Mouse (Mus musculus) heart, embryonic 13.5 days (tissue): ENCODE measurements around the gene Baz1b. TPM values are rescaled to one million over a fixed set of nuclear protein-coding genes. Genes with fewer than 3 reads are reported as not detected.

Experiments
- ATAC-seq: fragments of 200-750 bp; cut with Nextera tagmentation; 2 replicates; pipeline ENCODE4 v1.8.0; 2017; ENCODE audit warnings: moderate TSS enrichment; ENCODE audit not compliant: insufficient number of reproducible peaks, low FRiP score, low TSS enrichment; ENCODE audit errors: extremely low read depth
- H3K27ac ChIP-seq: fragments of 300-500 bp; sonication (generic); replicated peaks from 2 replicates; pipeline ENCODE4 v1.5.1; 2015; ENCODE audit warnings: moderate library complexity, mild to moderate bottlenecking, inconsistent platforms
- H3K27me3 ChIP-seq: fragments of 300-500 bp; sonication (generic); replicated peaks from 2 replicates; pipeline ENCODE4 v1.6.1; 2015; ENCODE audit warnings: mild to moderate bottlenecking, inconsistent platforms
- H3K36me3 ChIP-seq: fragments of 300-500 bp; sonication (generic); 2 replicates; pipeline ENCODE4 v1.6.1; 2015; ENCODE audit warnings: mild to moderate bottlenecking, inconsistent platforms
- H3K4me1 ChIP-seq: fragments of 300-500 bp; sonication (generic); 2 replicates; pipeline ENCODE4 v1.6.1; 2015; ENCODE audit warnings: inconsistent platforms
- H3K4me2 ChIP-seq: fragments of 300-500 bp; sonication (generic); 2 replicates; pipeline ENCODE4 v1.6.1; 2015; ENCODE audit warnings: inconsistent platforms, mild to moderate bottlenecking, moderate library complexity
- H3K4me3 ChIP-seq: fragments of 300-500 bp; sonication (generic); 2 replicates; pipeline ENCODE4 v1.5.1; 2015; ENCODE audit warnings: moderate library complexity, mild to moderate bottlenecking, inconsistent platforms
- H3K9ac ChIP-seq: fragments of 300-500 bp; sonication (generic); 2 replicates; pipeline ENCODE4 v1.6.1; 2015; ENCODE audit warnings: inconsistent platforms, mild to moderate bottlenecking, moderate library complexity
- H3K9me3 ChIP-seq: fragments of 300-500 bp; sonication (generic); 2 replicates; pipeline ENCODE4 v1.6.1; 2016; ENCODE audit warnings: inconsistent platforms
- WGBS: fragments of 180-500 bp; shearing (Covaris S2); methylation state at CpG from one replicate; pipeline ENCODE4 v1.1.7; 2015; ENCODE audit warnings: mixed read lengths; 5-methylcytosine and 5-hydroxymethylcytosine counted together
- microRNA-seq: library from miRNA; unstranded; fragments of <30 nt; microRNA quantifications from one replicate; pipeline ENCODE4, GENCODE M21; 2016
- polyA plus RNA-seq: library from polyadenylated mRNA; unstranded; fragments of >200 nt; fragmentation: Nextera tagmentation; extraction: Ambion mirVana; gene quantifications from 2 replicates; pipeline ENCODE4 v1.2.1, GENCODE M21; 2015

Baz1b gene
- polyA plus RNA-seq, 1 experiment from 2014 or later = 21.9 TPM

- H3K4me1 ChIP-seq = peaks cover 3% of the 10 kb centered on the region; the same call in 1 of the 2 replicates
- H3K4me2 ChIP-seq = no peak overlapping the region
- ATAC-seq = no peak
- no peak overlapping the region for H3K4me3 ChIP-seq
- H3K27me3 ChIP-seq = peaks cover 6% of the 10 kb centered on the region; the same call in 1 of the 2 replicates
- no peak overlapping the region for H3K9ac ChIP-seq
- H3K27ac ChIP-seq = no peak overlapping the region
- 73% methylated on average over 3 of the region's 3 CpGs for WGBS
- no peaks in the 10 kb centered on the region for H3K36me3 ChIP-seq
- H3K9me3 ChIP-seq = no peaks in the 10 kb centered on the region
These were observed 98.1 kb downstream of the Baz1b start for GRCm38 (mm10) chr5:135285211-135285610.

GRCm38 (mm10) chr5:135286185-135286584 lies 99.1 kb downstream of the Baz1b start:
- H3K9me3 ChIP-seq = no peaks in the 10 kb centered on the region
- no peak for ATAC-seq
- no peak overlapping the region for H3K4me3 ChIP-seq
- H3K36me3 ChIP-seq = no peaks in the 10 kb centered on the region
- peaks cover 6% of the 10 kb centered on the region for H3K27me3 ChIP-seq
- no peaks in the 10 kb centered on the region for H3K4me1 ChIP-seq
- H3K27ac ChIP-seq = no peak overlapping the region
- H3K9ac ChIP-seq = no peak overlapping the region
- no peak overlapping the region for H3K4me2 ChIP-seq
- 2% methylated on average over 6 of the region's 6 CpGs for WGBS

- Histone ChIP-seq H3K4me3 (no peak overlapping the region), H3K36me3 (no peaks in the 10 kb centered on the region), H3K27me3 (peaks cover 6% of the 10 kb centered on the region), H3K9me3 (no peaks in the 10 kb centered on the region), H3K4me1 (no peaks in the 10 kb centered on the region), H3K4me2 (no peak overlapping the region), H3K9ac (no peak overlapping the region), H3K27ac (no peak overlapping the region)
- no peak for ATAC-seq
- 65% methylated on average over 5 of the region's 5 CpGs for WGBS
These were observed 99.9 kb downstream of the Baz1b start for GRCm38 (mm10) chr5:135286926-135287325.

- H3K4me1 ChIP-seq = no peaks in the 10 kb centered on the region
- H3K27ac ChIP-seq = no peak overlapping the region
- no peak overlapping the region for H3K4me2 ChIP-seq
- no peak overlapping the region for H3K9ac ChIP-seq
- no peak for ATAC-seq
- peaks cover 6% of the 10 kb centered on the region for H3K27me3 ChIP-seq
- no peaks in the 10 kb centered on the region for H3K9me3 ChIP-seq
- WGBS = 70% methylated on average over 6 of the region's 6 CpGs
- H3K36me3 ChIP-seq = no peaks in the 10 kb centered on the region
- H3K4me3 ChIP-seq = no peak overlapping the region
These were observed 103.6 kb downstream of the Baz1b start for GRCm38 (mm10) chr5:135290703-135291102.

- Histone ChIP-seq H3K4me1 (no peaks in the 10 kb centered on the region), H3K9ac (no peak overlapping the region), H3K27ac (no peak overlapping the region), H3K27me3 (peaks cover 6% of the 10 kb centered on the region), H3K9me3 (no peaks in the 10 kb centered on the region), H3K4me2 (no peak overlapping the region), H3K4me3 (no peak overlapping the region), H3K36me3 (no peaks in the 10 kb centered on the region)
- 42% methylated on average over 4 of the region's 4 CpGs for WGBS
- no peak for ATAC-seq
These were observed 104.1 kb downstream of the Baz1b start for GRCm38 (mm10) chr5:135291193-135291592.

GRCm38 (mm10) chr5:135292001-135292400 lies 104.9 kb downstream of the Baz1b start:
- Histone ChIP-seq H3K4me2 (no peak overlapping the region), H3K27ac (no peak overlapping the region), H3K27me3 (peaks cover 3% of the 10 kb centered on the region), H3K9ac (no peak overlapping the region), H3K4me1 (no peaks in the 10 kb centered on the region), H3K9me3 (no peaks in the 10 kb centered on the region), H3K4me3 (no peak overlapping the region), H3K36me3 (no peaks in the 10 kb centered on the region)
- ATAC-seq = no peak
- 81% methylated on average over 2 of the region's 2 CpGs for WGBS

Small RNAs within 50 kb of the gene (microRNA-seq; reads per million reads assigned to microRNA genes)
- gene Gm25315 = not detected

Other genes starting within 250 kb of the Baz1b start
- gene Cldn4, start 240.3 kb upstream of the Baz1b start, polyA plus RNA-seq = 1.6 and 1.7 TPM in 2 replicates
- 6.3 and 7.0 TPM in 2 replicates for gene Cldn3, start 201.1 kb upstream of the Baz1b start, polyA plus RNA-seq
- gene Abhd11, start 178.1 kb upstream of the Baz1b start, polyA plus RNA-seq = 59.1 and 65.8 TPM in 2 replicates
- gene Stx1a, start 163.8 kb upstream of the Baz1b start, polyA plus RNA-seq = 8.2 and 8.3 TPM in 2 replicates
- 26.4 and 28.1 TPM in 2 replicates for gene Dnajc30, start 123.1 kb upstream of the Baz1b start, polyA plus RNA-seq
- gene Bud23, start 122.3 kb upstream of the Baz1b start, polyA plus RNA-seq = 70.8 and 71.2 TPM in 2 replicates
- 3.0 and 3.3 TPM in 2 replicates for gene Vps37d, start 109.0 kb upstream of the Baz1b start, polyA plus RNA-seq
- gene Mlxipl, start 97.4 kb upstream of the Baz1b start, polyA plus RNA-seq = 1.2 and 1.3 TPM in 2 replicates
- gene Tbl2, start 37.6 kb upstream of the Baz1b start, polyA plus RNA-seq = 18.0 and 18.1 TPM in 2 replicates
- gene Bcl7b, start 19.0 kb upstream of the Baz1b start, polyA plus RNA-seq = 33.7 and 38.0 TPM in 2 replicates
- 5.4 and 6.4 TPM in 2 replicates for gene Fzd9, start 64.0 kb downstream of the Baz1b start, polyA plus RNA-seq
- gene Fkbp6, start 162.8 kb downstream of the Baz1b start, polyA plus RNA-seq = 0.11 and 0.33 TPM in 2 replicates
- gene Trim50, start 166.0 kb downstream of the Baz1b start, polyA plus RNA-seq = not detected in 2 replicates
- 21.5 and 21.8 TPM in 2 replicates for gene Nsun5, start 182.7 kb downstream of the Baz1b start, polyA plus RNA-seq
- gene Pom121, start 207.3 kb downstream of the Baz1b start, polyA plus RNA-seq = 8.7 and 10.0 TPM in 2 replicates